Comparison of ENCODE assay signal across 9 mouse cellular contexts in genomic region chr6:31717531-31717930, GRCm38 (mm10).
DNase-seq lines count a peak whose midpoint lies in the region; ATAC-seq and TF ChIP-seq lines count a peak whose summit lies in the region.
"Had no signal": no experiment of that assay in that cellular context is flagged by ENCODE, and none has a peak within 500 bp of the region (broad histone marks: within the 10 kb centered on the region; RNA-seq: fewer than 3 reads in every experiment).

No protein-coding gene starts in this region.

- intact Hi-C loops in heart, postnatal 14 days (cut with DNase I) = no loop called here

- no peak for TF ChIP-seq POLR2A in thymus, adult 2 months (IDR thresholded peaks at IDR 0.05; ENCODE audit: control insufficient read depth, extremely low read depth, insufficient read depth, low read length, poor library complexity)

- H3K4me1 ChIP-seq in thymus, adult 2 months (replicated peaks; ENCODE audit: control insufficient read depth, insufficient read depth, low read length) = no peaks in the 10 kb centered on the region
- H3K4me1 ChIP-seq in liver, embryonic 11.5 days (replicated peaks; ENCODE audit: control insufficient read depth, insufficient read depth, low read length) = no peaks in the 10 kb centered on the region
- H3K4me1 ChIP-seq: embryonic facial prominence, embryonic 13.5 days had no signal

- H3K9ac ChIP-seq in liver, embryonic 11.5 days (ENCODE audit: low read depth, low read length) = no peak overlapping the region
- H3K9ac ChIP-seq: embryonic facial prominence, embryonic 13.5 days had no signal

- 30% methylated on average over 12 of the region's 12 CpGs for WGBS in thymus, adult 2 months
- 22% methylated on average over 12 of the region's 12 CpGs for WGBS in liver, embryonic 11.5 days

- no peak overlapping the region for H3K4me2 ChIP-seq in liver, embryonic 11.5 days
- H3K4me2 ChIP-seq: embryonic facial prominence, embryonic 13.5 days had no signal

- no peak overlapping the region for H3K4me3 ChIP-seq in thymus, adult 2 months (ENCODE audit: control insufficient read depth, insufficient read depth, low read length)
- H3K4me3 ChIP-seq in liver, embryonic 11.5 days (ENCODE audit: low read depth, low read length) = no peak overlapping the region
- H3K4me3 ChIP-seq: embryonic facial prominence, embryonic 13.5 days had no signal

- H3K27ac ChIP-seq in thymus, adult 2 months (ENCODE audit: control insufficient read depth, insufficient read depth, low read length) = no peak overlapping the region
- H3K27ac ChIP-seq in liver, embryonic 11.5 days (ENCODE audit: low read depth, low read length) = no peak overlapping the region
- H3K27ac ChIP-seq: embryonic facial prominence, embryonic 13.5 days had no signal

- no peaks in the 10 kb centered on the region for H3K36me3 ChIP-seq in thymus, adult 2 months (ENCODE audit: control insufficient read depth, insufficient read depth, low read length)
- no peaks in the 10 kb centered on the region for H3K36me3 ChIP-seq in liver, embryonic 11.5 days (ENCODE audit: control insufficient read depth, insufficient read depth, low read length)
- H3K36me3 ChIP-seq: embryonic facial prominence, embryonic 13.5 days had no signal

- no peaks in the 10 kb centered on the region for H3K27me3 ChIP-seq in thymus, adult 2 months (ENCODE audit: control insufficient read depth, insufficient read depth, low read length)
- H3K27me3 ChIP-seq in liver, embryonic 11.5 days (replicated peaks; ENCODE audit: control insufficient read depth, insufficient read depth, low read length) = no peaks in the 10 kb centered on the region
- H3K27me3 ChIP-seq: embryonic facial prominence, embryonic 13.5 days had no signal

- DNase-seq in thymus, postnatal 0 days (ENCODE audit: low spot score) = peak; percentile 3
- DNase-seq in thymus, adult 2 months = no peak
- DNase-seq in adrenal gland, postnatal 36 days = peak; percentile 73 to 77
- peak; percentile 48 to 63 for DNase-seq in heart, postnatal 14 days
- DNase-seq in liver, embryonic 11.5 days (ENCODE audit: low spot score) = peak; percentile 62
- DNase-seq in retina, postnatal 7 days (ENCODE audit: low read depth, low spot score) = peak; percentile 11
- no peak for DNase-seq in layer of hippocampus, adult 11-12 months (ENCODE audit: low spot score)
- DNase-seq in cerebellum, postnatal 14 days = no peak

- no peak for TF ChIP-seq CTCF in thymus, adult 2 months (IDR thresholded peaks at IDR 0.05; ENCODE audit: borderline replicate concordance, control insufficient read depth, extremely low read depth, insufficient read depth, low read length, poor library complexity)

- no peak for ATAC-seq in liver, embryonic 11.5 days (replicated peaks; ENCODE audit: low FRiP score)

- no peaks in the 10 kb centered on the region for H3K9me3 ChIP-seq in liver, embryonic 11.5 days (ENCODE audit: control insufficient read depth, low read length)
- H3K9me3 ChIP-seq: embryonic facial prominence, embryonic 13.5 days had no signal

Comparison
In these comparisons a context has a peak if more than half of its experiments do, and no peak if none do; other contexts are left out.
1. DNase-seq: peak in thymus, postnatal 0 days (single experiment), adrenal gland, postnatal 36 days (2 of 2), heart, postnatal 14 days (2 of 2), liver, embryonic 11.5 days (single experiment) and retina, postnatal 7 days (single experiment); none in thymus, adult 2 months (single experiment), layer of hippocampus, adult 11-12 months (single experiment) and cerebellum, postnatal 14 days (0 of 2).